Mouse (Mus musculus): ENCODE measurements around the gene Reep1. TPM values are rescaled to one million over a fixed set of nuclear protein-coding genes. Genes with fewer than 3 reads are reported as not detected.

Reep1 gene
- 0.16 TPM for polyA plus RNA-seq (2017; shearing (Covaris generic))

DNA sequence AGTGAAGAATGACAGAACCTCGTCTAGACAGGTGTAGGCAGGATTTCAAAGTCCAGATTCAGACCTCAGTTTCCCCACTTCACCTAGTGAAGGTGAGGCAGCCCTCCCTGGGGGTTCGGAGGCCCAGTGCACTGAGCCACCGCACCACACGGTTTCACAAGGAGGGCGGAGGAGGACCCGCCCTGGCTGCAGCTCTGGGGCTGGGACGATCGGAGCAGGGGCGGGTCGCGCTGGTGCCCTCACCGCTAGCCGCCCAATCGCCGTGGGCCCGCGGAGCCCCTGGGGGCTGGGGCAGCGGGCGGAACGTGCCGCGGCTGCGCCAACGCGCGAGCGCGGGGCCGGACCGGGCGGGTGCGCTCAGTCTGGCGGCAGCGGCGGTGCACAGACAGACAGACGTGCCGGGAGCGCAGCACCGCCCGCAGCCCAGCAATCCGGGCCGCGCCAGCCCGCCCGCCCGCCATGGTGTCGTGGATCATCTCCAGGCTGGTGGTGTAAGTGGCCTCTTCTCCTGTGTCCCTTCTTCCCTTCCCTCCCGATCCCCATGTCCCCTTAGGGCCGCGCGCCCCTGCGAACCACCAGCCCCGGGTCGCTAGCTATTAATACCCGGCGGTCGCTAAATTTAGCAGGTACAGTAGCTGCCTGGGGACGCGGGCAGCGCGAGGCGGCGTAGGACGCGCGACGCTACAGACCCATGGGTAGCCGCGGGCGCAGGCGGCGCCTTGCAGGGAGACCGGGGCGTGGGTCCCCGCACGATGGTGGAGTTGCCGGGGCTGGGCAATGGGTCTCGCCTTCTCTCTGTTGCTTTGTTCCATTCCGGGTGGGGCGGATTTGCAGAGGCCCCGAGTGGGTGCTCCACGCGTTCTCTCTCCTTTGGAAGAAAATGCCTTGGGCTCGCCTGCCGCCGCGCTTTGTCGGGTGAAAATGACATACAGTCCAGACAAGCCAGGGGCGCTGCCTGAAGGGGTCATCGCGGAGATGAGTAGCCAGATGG lies at the start of gene Reep1:
Reep1 (plus strand) TSS at position 51 of the 991 bp plus-strand sequence.

DNA sequence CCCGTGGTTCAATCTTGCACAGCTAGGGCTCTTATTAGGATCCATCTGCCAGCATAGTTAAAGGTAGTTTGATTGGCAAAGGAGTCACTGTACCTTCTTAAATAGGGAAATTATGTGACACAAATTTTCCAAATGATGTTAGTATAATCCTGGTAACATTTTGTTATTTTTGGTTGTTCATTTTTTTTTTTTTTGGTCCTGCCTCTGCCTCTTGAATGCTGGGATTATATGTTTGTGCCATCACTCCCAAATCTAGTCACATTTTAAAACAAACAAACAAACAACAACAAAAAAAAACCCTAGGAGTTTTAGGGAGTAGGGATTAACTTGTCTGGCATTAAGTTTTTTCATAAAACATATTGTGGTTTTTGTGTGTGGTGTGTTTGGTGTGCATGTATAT lies 119.5 kb downstream of the Reep1 start, which contains the start of gene Mrpl35:
Mrpl35 (minus strand) TSS at position 101 of the 400 bp plus-strand sequence.

DNA sequence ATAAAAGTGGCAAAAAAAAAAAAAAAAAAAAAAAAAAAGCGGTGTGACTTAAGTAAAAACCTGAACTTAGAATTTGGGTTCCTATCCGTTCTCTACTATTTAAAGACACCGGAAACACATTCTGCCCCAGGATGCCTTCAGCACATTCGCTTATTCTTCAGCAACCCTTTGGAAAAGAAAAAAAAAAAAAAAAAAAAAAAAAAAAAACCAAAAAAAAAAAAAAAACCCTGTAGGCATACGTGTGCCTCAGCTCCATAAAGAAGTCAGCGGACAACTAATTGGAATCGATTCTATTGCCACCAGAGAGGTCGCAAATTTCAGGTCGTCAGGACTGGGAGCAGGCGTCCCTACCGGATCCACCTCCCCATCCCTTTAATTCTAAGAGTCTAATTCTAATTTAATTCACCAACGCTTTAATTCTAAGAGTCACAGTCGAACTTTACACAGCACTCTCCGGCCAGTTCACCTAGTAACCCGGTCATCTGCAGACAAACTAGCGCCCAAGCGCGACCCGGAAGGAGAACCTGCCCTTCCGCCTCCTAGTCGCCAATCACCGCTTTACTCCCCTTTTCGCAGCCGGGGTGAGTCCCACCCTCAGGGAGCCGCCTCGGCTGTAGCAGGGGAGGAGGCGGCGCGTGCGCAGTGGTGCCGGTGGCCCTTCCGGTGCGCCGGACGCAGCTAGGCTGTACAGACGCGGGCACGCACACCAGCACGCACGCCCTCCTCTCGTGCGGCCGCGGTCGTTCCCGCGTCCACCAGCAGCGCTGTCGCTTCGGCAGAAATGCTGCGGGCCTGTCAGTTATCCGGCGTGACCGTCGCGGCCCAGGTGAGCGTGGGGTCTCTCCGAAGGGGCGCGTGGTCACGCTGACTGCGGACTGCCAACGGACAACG lies 123.6 kb downstream of the Reep1 start, which contains the start of gene Immt:
Immt (plus strand) TSS at position 642 of the 891 bp plus-strand sequence.

Other genes starting within 250 kb of the Reep1 start
- 60.9 TPM for gene Rnf103, start 213.7 kb upstream of the Reep1 start, polyA plus RNA-seq (2017; shearing (Covaris generic))
- 60.1 TPM for gene Chmp3, start 163.8 kb upstream of the Reep1 start, polyA plus RNA-seq (2017; shearing (Covaris generic))
- 122 TPM for gene Kdm3a, start 74.6 kb upstream of the Reep1 start, polyA plus RNA-seq (2017; shearing (Covaris generic))
- 32.5 TPM for gene Mrpl35, start 119.4 kb downstream of the Reep1 start, polyA plus RNA-seq (2017; shearing (Covaris generic))
- 79.8 TPM for gene Immt, start 123.8 kb downstream of the Reep1 start, polyA plus RNA-seq (2017; shearing (Covaris generic))
- gene Ptcd3, start 201.2 kb downstream of the Reep1 start, polyA plus RNA-seq (2017; shearing (Covaris generic)): 41.1 TPM
- 33.4 TPM for gene Polr1a, start 201.5 kb downstream of the Reep1 start, polyA plus RNA-seq (2017; shearing (Covaris generic))

Measured in effector memory CD4-positive, alpha-beta T cell, adult 7 months (primary cell).